Mouse (Mus musculus) G1E (cell line): ENCODE measurements around the gene Reck. TPM values are rescaled to one million over a fixed set of nuclear protein-coding genes. Genes with fewer than 3 reads are reported as not detected.
A peak's percentile ranks its signal among the peaks of the same experiment; 100 is the strongest.

Experiments used
- ATAC-seq: 2 replicates; pipeline ENCODE4 v1.8.0; 2016; ENCODE audit warnings: mild to moderate bottlenecking; ENCODE audit not compliant: insufficient number of reproducible peaks, poor library complexity, low FRiP score, severe bottlenecking; ENCODE audit errors: extremely low read depth
- DNase-seq: peaks from one replicate; pipeline ENCODE4 v3.0.0; 2012; ENCODE audit warnings: low spot score
- H3K27me3 ChIP-seq: 2 replicates; pipeline ENCODE4 v1.6.1; 2012; ENCODE audit warnings: mild to moderate bottlenecking, low read length, inconsistent platforms; ENCODE audit not compliant: insufficient read depth
- H3K36me3 ChIP-seq: replicated peaks from 2 replicates; pipeline ENCODE3; 2012; ENCODE audit warnings: mild to moderate bottlenecking, inconsistent platforms
- H3K4me1 ChIP-seq: 2 replicates; pipeline ENCODE4 v1.6.1; 2012; ENCODE audit warnings: low read depth, low read length, inconsistent platforms, mixed read lengths; ENCODE audit not compliant: insufficient read depth
- H3K4me3 ChIP-seq: 2 replicates; pipeline ENCODE4 v1.5.1; 2012; ENCODE audit warnings: low read depth, mild to moderate bottlenecking, inconsistent platforms, low read length, moderate library complexity, mixed read lengths
- H3K9me3 ChIP-seq: replicated peaks from 2 replicates; pipeline ENCODE4 v1.6.1; 2012; ENCODE audit warnings: inconsistent platforms
- CTCF ChIP-seq: IDR thresholded peaks from 2 replicates; pipeline ENCODE4 v1.5.1; 2012; ENCODE audit warnings: low read depth, low read length, inconsistent platforms, mixed read lengths
- GATA1 ChIP-seq: IDR thresholded peaks from 2 replicates; pipeline ENCODE4 v1.6.1; 2012; ENCODE audit warnings: borderline replicate concordance, low read length, inconsistent platforms, mixed read lengths
- GATA2 ChIP-seq: IDR thresholded peaks from 2 replicates; pipeline ENCODE4 v1.6.1; 2012; ENCODE audit warnings: low read depth, low read length, inconsistent platforms, borderline replicate concordance
- POLR2AphosphoS5 ChIP-seq: IDR thresholded peaks from 2 replicates; pipeline ENCODE4 v1.6.1; 2012; ENCODE audit warnings: low read depth, low read length, inconsistent platforms; ENCODE audit not compliant: insufficient replicate concordance
- TAL1 ChIP-seq: conservative IDR thresholded peaks from 2 replicates; pipeline ENCODE4 v1.6.1; 2012; ENCODE audit warnings: low read depth, low read length, inconsistent platforms, mixed read lengths
- polyA plus RNA-seq: library from polyadenylated mRNA; stranded (reverse); fragments of >175 nt; gene quantifications from 2 replicates; pipeline ENCODE4 v1.2.3, GENCODE M21; 2012
- total RNA-seq, 2 experiments: library from RNA; stranded (forward) in 1 of 2; stranded (reverse) in 1 of 2; fragments of 200-1000 nt in 1 of 2; fragments of >200 nt in 1 of 2; fragmentation: Nextera tagmentation in 1 of 2; gene quantifications; 2 replicates each; pipeline ENCODE4 v1.2.3; 2014 to 2017

Gene Reck
- total and polyA plus RNA-seq, 3 experiments, result 0.02 to 0.71 TPM; not detected in 1

- H3K4me1 ChIP-seq, result peaks cover 2% of the 10 kb centered on the region
- no peaks in the 10 kb centered on the region for H3K9me3 ChIP-seq
- DNase-seq (no peak), ATAC-seq (no peak)
- TF ChIP-seq POLR2AphosphoS5 (no peak), GATA2 (no peak), GATA1 (no peak), CTCF (no peak), TAL1 (no peak)
- H3K27me3 ChIP-seq, result peaks cover 34% of the 10 kb centered on the region
- H3K4me3 ChIP-seq, result no peak overlapping the region
- H3K36me3 ChIP-seq, result no peaks in the 10 kb centered on the region
These were observed 45.3 kb downstream of the Reck start for GRCm38 (mm10) chr4:43920602-43921001.

- TF ChIP-seq TAL1 (no peak), POLR2AphosphoS5 (no peak), GATA2 (no peak), CTCF (no peak), GATA1 (no peak)
- no peaks in the 10 kb centered on the region for H3K9me3 ChIP-seq
- ATAC-seq, result no peak
- H3K4me1 ChIP-seq, result peaks cover 4% of the 10 kb centered on the region
- no peak overlapping the region for H3K4me3 ChIP-seq
- H3K27me3 ChIP-seq, result peaks cover 18% of the 10 kb centered on the region
- no peaks in the 10 kb centered on the region for H3K36me3 ChIP-seq
- no peak for DNase-seq
These were observed 49.8 kb downstream of the Reck start for GRCm38 (mm10) chr4:43925125-43925524.

- DNase-seq, result peak; percentile 41
- Histone ChIP-seq H3K9me3 (no peaks in the 10 kb centered on the region), H3K36me3 (no peaks in the 10 kb centered on the region), H3K27me3 (peaks cover 18% of the 10 kb centered on the region), H3K4me3 (no peak overlapping the region), H3K4me1 (peaks cover 4% of the 10 kb centered on the region)
- no peak for ATAC-seq
- peak; percentile 87 for TF ChIP-seq CTCF
- no peak for TF ChIP-seq POLR2AphosphoS5
- no peak for TF ChIP-seq TAL1
These were observed 50.4 kb downstream of the Reck start for GRCm38 (mm10) chr4:43925779-43926178.

GRCm38 (mm10) chr4:43927826-43928225 is 52.5 kb downstream of the Reck start:
- ATAC-seq (no peak), DNase-seq (no peak)
- Histone ChIP-seq H3K4me1 (peaks cover 4% of the 10 kb centered on the region), H3K27me3 (peaks cover 23% of the 10 kb centered on the region), H3K9me3 (no peaks in the 10 kb centered on the region), H3K4me3 (no peak overlapping the region), H3K36me3 (no peaks in the 10 kb centered on the region)
- TF ChIP-seq POLR2AphosphoS5, result no peak
- peak; percentile 29 for TF ChIP-seq CTCF

GRCm38 (mm10) chr4:43931877-43932276 is 56.5 kb downstream of the Reck start:
- peaks cover 12% of the 10 kb centered on the region; the same call in 1 of the 2 replicates for H3K27me3 ChIP-seq
- peaks cover 10% of the 10 kb centered on the region for H3K4me1 ChIP-seq
- ATAC-seq (no peak), DNase-seq (no peak)
- no peaks in the 10 kb centered on the region for H3K36me3 ChIP-seq
- TF ChIP-seq CTCF, result no peak
- no peak for TF ChIP-seq GATA1
- TF ChIP-seq GATA2, result no peak
- TF ChIP-seq TAL1, result no peak
- TF ChIP-seq POLR2AphosphoS5, result no peak
- no peak overlapping the region for H3K4me3 ChIP-seq
- H3K9me3 ChIP-seq, result no peaks in the 10 kb centered on the region

GRCm38 (mm10) chr4:43936186-43936585 is 60.9 kb downstream of the Reck start:
- H3K36me3 ChIP-seq, result no peaks in the 10 kb centered on the region
- H3K4me1 ChIP-seq, result peaks cover 21% of the 10 kb centered on the region
- no peaks in the 10 kb centered on the region for H3K9me3 ChIP-seq
- no peak for ATAC-seq
- DNase-seq, result no peak
- no peak overlapping the region for H3K4me3 ChIP-seq
- TF ChIP-seq TAL1 (no peak), POLR2AphosphoS5 (no peak), GATA2 (no peak), CTCF (no peak), GATA1 (no peak)
- H3K27me3 ChIP-seq, result peaks cover 27% of the 10 kb centered on the region; the same call in 1 of the 2 replicates
